Mouse (Mus musculus) embryonic fibroblast, embryonic 13.5 days (primary cell): ENCODE measurements around the gene Sugct.

Experiments
- CTCF ChIP-seq: IDR thresholded peaks from 2 replicates; pipeline ENCODE4 v1.5.1; 2011; ENCODE audit warnings: mild to moderate bottlenecking, control low read depth, low read length, moderate library complexity, borderline replicate concordance; ENCODE audit not compliant: insufficient read depth
- POLR2A ChIP-seq: IDR thresholded peaks from 2 replicates; pipeline ENCODE4 v1.6.1; 2011; ENCODE audit warnings: low read depth, mild to moderate bottlenecking, control low read depth, low read length, moderate library complexity

DNA sequence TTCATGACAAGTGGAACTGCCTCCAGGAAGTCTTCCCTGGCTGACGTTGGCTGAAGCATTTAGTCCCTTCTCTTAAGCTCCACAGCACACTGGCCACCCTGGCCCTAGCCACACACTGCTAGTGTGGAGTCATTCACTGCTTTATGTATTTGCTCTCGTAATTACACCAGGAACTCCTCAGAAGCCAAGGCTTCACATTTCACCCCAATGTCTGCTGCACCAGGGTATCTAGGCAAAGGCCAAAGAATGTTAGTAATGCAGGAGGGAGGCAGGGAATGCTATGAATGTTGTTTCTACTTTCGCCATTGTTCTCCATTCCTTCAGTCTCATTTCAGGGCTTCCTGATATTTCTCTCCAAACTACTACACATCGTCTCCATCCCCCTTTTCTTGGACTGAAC, 398.4 kb downstream of the Sugct start:
- no peak for TF ChIP-seq CTCF
- TF ChIP-seq POLR2A: no peak
